ENCODE assay signal across 8 mouse cellular contexts in the genomic region with DNA sequence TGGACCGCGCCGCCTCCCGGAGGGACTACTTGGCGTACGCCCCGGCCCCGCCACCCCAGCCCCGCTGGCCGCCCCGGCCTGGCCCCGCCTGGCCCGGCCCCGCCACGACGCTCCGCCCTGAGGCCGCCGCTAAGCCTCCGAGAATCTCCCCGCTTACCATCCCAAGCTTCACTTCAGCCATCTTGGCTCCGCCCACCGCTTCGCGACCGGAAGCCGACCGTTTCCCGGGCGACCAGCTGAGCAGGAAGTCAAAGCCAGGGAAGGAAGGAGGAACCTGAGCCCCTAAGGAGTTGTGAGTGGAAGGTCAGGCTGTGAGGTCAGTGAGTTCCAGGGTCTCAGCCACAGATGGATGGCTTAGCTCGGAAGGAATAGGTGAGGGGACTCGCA. TPM values are rescaled to one million over a fixed set of nuclear protein-coding genes. Genes with fewer than 3 reads are reported as not detected.
A peak's percentile ranks its signal among the peaks of the same experiment; 100 is the strongest.
DNase-seq lines count a peak whose midpoint lies in the region; ATAC-seq lines count a peak whose summit lies in the region.

A gene (minus strand): TSS at position 256 of the 387 bp plus-strand sequence.

- ATAC-seq in common myeloid progenitor, adult 5-6 weeks (replicated peaks; ENCODE audit: low read depth, poor library complexity, severe bottlenecking): peak; percentile 99
- ATAC-seq in megakaryocyte progenitor cell, adult 5-6 weeks (replicated peaks; ENCODE audit: poor library complexity): peak; percentile 99

- peak; percentile 96 for DNase-seq in ZHBTc4 (ENCODE audit: low read depth, low spot score)
- DNase-seq in gastrocnemius, adult 8-10 months (ENCODE audit: low spot score in 2 of 2): peak; percentile 82 to 91
- peak; percentile 92 for DNase-seq in induced T-regulatory cell, adult 2 months (ENCODE audit: low read depth)
- peak; percentile 15 to 86 for DNase-seq in left cerebral cortex, adult 9 months (ENCODE audit: low spot score in 2 of 2)
- peak; percentile 88 for DNase-seq in right cerebral cortex, postnatal 14 days
- peak; percentile 87 to 94 for DNase-seq in urinary bladder, postnatal 36 days (ENCODE audit: low spot score in 2 of 2)

RNA-seq across cellular contexts. Expression of the gene that starts here (rescaled TPM):
- total RNA-seq in common myeloid progenitor, adult 5-6 weeks (2017): 7.4 and 12.3 TPM in 2 replicates
- total RNA-seq in gastrocnemius, adult 8-10 months (2022): 1 to 10 TPM; 4.2 to 7.1 (median 5.0) TPM
- 3.5 and 8.7 TPM in 2 replicates for total RNA-seq in megakaryocyte progenitor cell, adult 5-6 weeks (2015)
- 7.6 and 9.7 TPM in 2 replicates for total RNA-seq in megakaryocyte progenitor cell, adult 5-6 weeks (2017)

Comparison
In these comparisons a context has a peak if more than half of its experiments do, and no peak if none do; other contexts are left out.
1. Peak in every context shown above with its lines: DNase-seq and ATAC-seq.